Mouse (Mus musculus): ENCODE data around the gene Klhdc8b. TPM values are rescaled to one million over a fixed set of nuclear protein-coding genes. Genes with fewer than 3 reads are reported as not detected.

The Klhdc8b gene
- polyA plus RNA-seq, 1 experiment from 2014 or later, result 75.3 TPM

DNA sequence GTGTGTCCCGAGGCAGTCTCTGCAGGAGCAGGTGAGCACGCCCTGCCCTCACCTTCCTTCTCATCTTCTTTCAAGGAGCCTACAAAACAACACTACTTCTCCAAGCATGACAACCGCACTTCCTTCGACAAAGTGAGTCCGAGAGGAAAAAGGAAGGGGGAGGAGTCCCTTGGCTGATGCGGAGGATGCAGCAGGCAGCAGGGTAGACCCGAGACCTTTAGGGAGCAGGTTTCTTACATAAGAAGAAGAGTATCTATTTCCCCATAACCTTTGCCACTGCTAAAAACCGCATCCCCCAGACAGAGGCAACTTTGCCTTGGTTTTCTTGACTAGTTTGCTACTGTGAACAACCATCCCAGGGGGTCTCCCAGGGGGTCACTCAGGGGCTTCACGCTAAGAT, 16.3 kb downstream of the Klhdc8b start:
- Histone ChIP-seq H3K4me3 (no peak overlapping the region), H3K27ac (no peak overlapping the region), H3K9ac (no peak overlapping the region), H3K36me3 (peaks cover 17% of the 10 kb centered on the region), H3K9me3 (no peaks in the 10 kb centered on the region), H3K4me2 (no peak overlapping the region), H3K4me1 (peaks cover 31% of the 10 kb centered on the region), H3K27me3 (no peaks in the 10 kb centered on the region)
- no peak for ATAC-seq (ENCODE audit: borderline replicate concordance, extremely low read depth, low FRiP score, low TSS enrichment)
- 64% methylated on average over 9 of the region's 9 CpGs for WGBS

DNA sequence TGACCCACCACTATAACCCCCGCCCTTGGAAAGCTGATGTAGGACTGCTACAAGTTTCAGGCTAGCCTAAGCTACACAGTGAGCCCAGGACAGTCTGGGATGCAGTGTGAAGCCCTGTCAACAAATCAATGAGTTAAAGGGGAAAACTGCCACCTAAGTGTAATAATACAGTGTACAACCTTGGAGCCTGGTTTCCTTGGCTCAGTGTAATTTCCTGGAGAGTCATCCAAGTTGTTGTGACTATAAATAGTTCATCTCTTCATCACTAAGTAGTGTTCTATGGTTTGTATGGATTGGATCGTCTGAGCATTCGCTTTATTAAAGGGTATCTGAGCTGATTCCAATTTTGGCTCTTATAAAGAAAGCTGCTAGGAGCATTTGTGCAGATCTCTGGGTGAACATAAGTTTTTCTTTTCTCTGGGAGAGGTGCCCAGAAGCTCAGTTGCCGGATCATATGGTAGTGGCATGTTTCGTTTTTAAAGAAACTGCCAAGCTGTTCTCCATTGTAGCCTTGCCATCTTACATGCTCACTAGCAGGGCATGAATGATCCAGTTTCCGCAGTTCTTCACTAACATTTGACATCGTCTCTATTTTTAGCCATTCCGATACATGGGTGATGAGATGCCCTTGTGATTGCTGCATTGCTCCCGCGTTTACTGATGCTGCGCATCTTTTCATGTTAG, 20.0 kb downstream of the Klhdc8b start:
- Histone ChIP-seq H3K27me3 (no peaks in the 10 kb centered on the region), H3K4me2 (no peak overlapping the region), H3K9me3 (no peaks in the 10 kb centered on the region), H3K4me3 (no peak overlapping the region), H3K27ac (no peak overlapping the region), H3K36me3 (no peaks in the 10 kb centered on the region), H3K4me1 (peaks cover 26% of the 10 kb centered on the region), H3K9ac (no peak overlapping the region)
- ATAC-seq (ENCODE audit: borderline replicate concordance, extremely low read depth, low FRiP score, low TSS enrichment), result peak; percentile 17; the same call in 1 of the 2 replicates
- WGBS, result 80% methylated on average over 11 of the region's 11 CpGs

DNA sequence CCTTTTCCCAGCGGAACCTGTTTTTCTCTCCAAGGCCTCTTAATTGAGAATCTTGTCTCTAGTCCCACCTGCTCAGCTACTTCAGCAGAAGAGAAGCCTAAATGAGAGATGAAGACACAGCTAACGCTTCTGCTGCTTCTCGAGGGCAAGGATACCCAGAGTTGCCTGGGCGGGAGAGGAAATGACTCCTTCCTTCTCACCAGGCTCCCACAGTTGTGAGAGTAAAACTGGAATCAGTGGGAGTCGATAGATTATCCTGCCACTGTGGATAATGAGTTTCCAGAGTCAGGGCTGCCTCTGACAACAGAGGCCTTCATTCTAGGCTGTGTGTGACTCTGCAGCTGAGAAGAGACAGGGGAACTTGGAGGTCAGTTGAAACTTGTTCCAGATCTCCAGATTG, 20.9 kb downstream of the Klhdc8b start:
- Histone ChIP-seq H3K4me3 (no peak overlapping the region), H3K4me1 (peaks cover 26% of the 10 kb centered on the region), H3K9me3 (no peaks in the 10 kb centered on the region), H3K27me3 (no peaks in the 10 kb centered on the region), H3K36me3 (no peaks in the 10 kb centered on the region), H3K4me2 (no peak overlapping the region), H3K27ac (peak overlapping the region; percentile 17; the same call in 1 of the 2 replicates), H3K9ac (no peak overlapping the region)
- no peak for ATAC-seq (ENCODE audit: borderline replicate concordance, extremely low read depth, low FRiP score, low TSS enrichment)
- 58% methylated on average over 5 of the region's 5 CpGs for WGBS

DNA sequence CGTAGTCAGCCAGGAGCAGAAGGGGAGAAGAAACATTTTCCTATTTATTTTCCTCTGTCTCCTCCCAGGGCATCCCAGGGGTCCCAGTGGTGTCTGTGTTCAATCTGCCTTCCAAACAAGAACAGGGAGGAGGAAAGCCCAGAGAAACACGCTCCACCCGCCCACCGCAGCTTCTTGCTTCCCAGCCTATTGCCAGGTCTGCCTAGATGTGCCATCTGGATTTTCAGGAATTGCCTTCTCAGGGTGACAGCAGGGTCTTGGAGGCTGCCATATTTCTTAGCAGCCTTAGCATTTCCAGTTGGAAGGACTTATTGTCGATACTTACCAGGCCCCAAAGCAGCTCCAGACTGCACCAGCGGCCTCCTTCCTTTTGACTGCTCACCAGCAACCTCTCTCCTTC, 22.2 kb downstream of the Klhdc8b start:
- Histone ChIP-seq H3K27me3 (no peaks in the 10 kb centered on the region), H3K36me3 (no peaks in the 10 kb centered on the region), H3K9ac (no peak overlapping the region), H3K4me3 (no peak overlapping the region), H3K4me1 (peaks cover 25% of the 10 kb centered on the region), H3K4me2 (no peak overlapping the region), H3K9me3 (no peaks in the 10 kb centered on the region), H3K27ac (no peak overlapping the region)
- no peak for ATAC-seq (ENCODE audit: borderline replicate concordance, extremely low read depth, low FRiP score, low TSS enrichment)
- 83% methylated on average over 6 of the region's 6 CpGs for WGBS

DNA sequence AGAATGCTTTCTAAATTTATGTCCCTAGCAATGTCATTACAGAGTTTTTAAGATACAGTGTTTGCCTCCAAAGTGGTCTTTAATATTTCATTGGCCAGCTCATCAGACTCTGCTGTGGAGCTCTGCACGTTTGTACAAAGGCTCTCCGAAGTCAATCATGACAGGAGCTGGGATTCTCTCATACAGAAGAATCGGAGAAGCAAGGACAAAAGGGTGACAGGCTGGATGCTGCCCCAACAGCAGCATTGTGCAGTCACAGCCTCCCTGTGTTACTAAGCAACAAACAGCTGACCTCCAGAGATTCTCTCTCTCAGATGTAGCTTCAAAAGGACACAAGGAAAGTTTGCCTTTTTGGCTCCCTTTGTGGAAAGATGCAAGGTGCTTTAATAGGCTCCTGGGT, 25.2 kb downstream of the Klhdc8b start, which contains the start of gene BC048562:
Gene BC048562 (plus strand): TSS at position 301 of the 400 bp plus-strand sequence.
- H3K4me2 ChIP-seq, result no peak within 1 kb of the TSS
- no peak within 1 kb of the TSS for H3K4me3 ChIP-seq
- WGBS, result 64% methylated on average over 3 of the region's 3 CpGs
- no peak for ATAC-seq (ENCODE audit: borderline replicate concordance, extremely low read depth, low FRiP score, low TSS enrichment)
- no peaks in the 10 kb centered on the region for H3K9me3 ChIP-seq
- peaks cover 18% of the 10 kb centered on the region for H3K4me1 ChIP-seq
- H3K27ac ChIP-seq, result no peak within 1 kb of the TSS
- H3K9ac ChIP-seq, result no peak within 1 kb of the TSS
- no peaks in the 10 kb centered on the region for H3K27me3 ChIP-seq
- H3K36me3 ChIP-seq, result no peaks in the 10 kb centered on the region

DNA sequence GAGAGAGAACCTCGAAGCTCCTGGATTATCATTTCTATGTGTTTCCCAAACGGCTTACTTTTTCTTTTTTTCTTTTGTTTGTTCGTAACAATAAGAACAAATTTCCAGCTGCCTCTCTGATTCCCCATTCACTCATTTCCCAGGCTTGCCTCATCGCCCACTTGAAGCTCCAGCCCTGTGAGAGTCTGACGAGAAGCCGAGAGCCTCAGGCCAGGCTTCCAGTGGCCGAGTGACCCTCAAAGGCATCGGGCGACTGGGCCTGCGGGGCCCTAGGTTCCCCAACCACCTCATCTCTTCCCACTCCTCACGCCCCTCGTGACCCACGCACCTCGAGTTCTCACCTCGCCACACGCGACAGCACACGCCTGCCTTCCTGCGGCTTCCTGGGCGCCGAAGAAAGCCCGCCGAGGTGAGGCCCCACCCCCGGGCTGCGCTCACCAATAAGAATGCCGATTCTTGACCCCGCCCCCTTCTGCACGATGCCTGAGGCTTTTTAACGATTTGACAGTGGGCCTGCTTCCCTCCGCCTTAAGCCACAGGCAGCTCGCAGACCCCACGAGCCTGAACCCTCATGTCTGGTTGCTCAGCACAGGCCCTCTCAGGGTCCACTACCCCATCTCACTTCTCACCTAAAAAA, 29.8 kb downstream of the Klhdc8b start:
- Histone ChIP-seq H3K9ac (0 out of 2 replicates have a peak overlapping the region, but pooled peaks have one; percentile 30), H3K4me3 (peak overlapping the region; percentile 39), H3K9me3 (no peaks in the 10 kb centered on the region), H3K4me2 (peak overlapping the region; percentile 65), H3K36me3 (no peaks in the 10 kb centered on the region), H3K27ac (no peak overlapping the region), H3K27me3 (no peaks in the 10 kb centered on the region), H3K4me1 (peaks cover 4% of the 10 kb centered on the region; the same call in 1 of the 2 replicates)
- 47% methylated on average over 32 of the region's 32 CpGs for WGBS
- peak; percentile 70; the same call in 1 of the 2 replicates for ATAC-seq (ENCODE audit: borderline replicate concordance, extremely low read depth, low FRiP score, low TSS enrichment)

DNA sequence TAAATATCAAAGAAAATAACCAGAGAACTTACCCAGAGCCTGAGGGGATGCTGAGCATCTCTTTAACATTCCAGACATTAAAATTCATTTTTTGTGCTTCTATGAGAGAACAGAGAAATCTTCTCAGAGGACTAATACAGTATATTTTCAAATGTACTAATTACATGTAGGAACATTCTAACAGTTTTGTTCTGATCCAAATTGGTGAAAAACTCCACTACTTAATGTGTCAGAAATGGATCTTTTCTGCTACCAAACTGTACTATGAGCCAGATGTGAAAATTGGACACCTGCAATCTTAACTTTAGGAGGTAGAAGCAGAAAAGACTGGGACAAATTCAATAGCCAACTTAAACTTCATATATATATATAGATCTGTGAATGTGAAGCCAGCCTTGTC, 33.0 kb downstream of the Klhdc8b start, which contains the start of gene Ccdc36:
Gene Ccdc36 (minus strand): TSS at position 101 of the 400 bp plus-strand sequence.
- no peak within 1 kb of the TSS for H3K9ac ChIP-seq
- ATAC-seq (ENCODE audit: borderline replicate concordance, extremely low read depth, low FRiP score, low TSS enrichment), result no peak
- no peak within 1 kb of the TSS for H3K4me2 ChIP-seq
- no peaks in the 10 kb centered on the region for H3K27me3 ChIP-seq
- no peak within 1 kb of the TSS for H3K27ac ChIP-seq
- H3K9me3 ChIP-seq, result no peaks in the 10 kb centered on the region
- H3K4me1 ChIP-seq, result peaks cover 4% of the 10 kb centered on the region; the same call in 1 of the 2 replicates
- H3K36me3 ChIP-seq, result no peaks in the 10 kb centered on the region
- H3K4me3 ChIP-seq, result no peak within 1 kb of the TSS

DNA sequence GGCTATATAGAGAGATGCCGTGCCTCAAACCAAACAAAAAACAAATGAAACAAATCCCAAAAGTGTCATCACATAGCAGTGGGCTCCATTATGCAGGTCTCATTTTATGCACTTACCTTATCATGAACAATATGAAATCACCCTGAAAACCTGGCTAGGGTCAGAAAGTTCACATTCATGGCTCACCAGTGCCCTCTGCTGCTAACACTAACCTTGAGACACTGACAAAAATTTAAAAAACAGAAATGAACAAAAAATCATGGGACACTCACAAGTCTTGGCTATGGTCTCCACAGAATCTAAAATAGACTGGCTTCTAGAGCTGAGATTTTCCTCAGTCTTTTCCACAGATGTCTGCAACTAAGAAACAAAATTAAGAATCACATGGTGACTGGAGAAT, 49.2 kb downstream of the Klhdc8b start:
- Histone ChIP-seq H3K9me3 (no peaks in the 10 kb centered on the region), H3K4me2 (no peak overlapping the region), H3K4me1 (no peaks in the 10 kb centered on the region), H3K27me3 (no peaks in the 10 kb centered on the region), H3K36me3 (no peaks in the 10 kb centered on the region), H3K4me3 (no peak overlapping the region), H3K27ac (no peak overlapping the region), H3K9ac (no peak overlapping the region)
- 79% methylated on average over 1 of the region's 1 CpGs for WGBS
- no peak for ATAC-seq (ENCODE audit: borderline replicate concordance, extremely low read depth, low FRiP score, low TSS enrichment)

DNA sequence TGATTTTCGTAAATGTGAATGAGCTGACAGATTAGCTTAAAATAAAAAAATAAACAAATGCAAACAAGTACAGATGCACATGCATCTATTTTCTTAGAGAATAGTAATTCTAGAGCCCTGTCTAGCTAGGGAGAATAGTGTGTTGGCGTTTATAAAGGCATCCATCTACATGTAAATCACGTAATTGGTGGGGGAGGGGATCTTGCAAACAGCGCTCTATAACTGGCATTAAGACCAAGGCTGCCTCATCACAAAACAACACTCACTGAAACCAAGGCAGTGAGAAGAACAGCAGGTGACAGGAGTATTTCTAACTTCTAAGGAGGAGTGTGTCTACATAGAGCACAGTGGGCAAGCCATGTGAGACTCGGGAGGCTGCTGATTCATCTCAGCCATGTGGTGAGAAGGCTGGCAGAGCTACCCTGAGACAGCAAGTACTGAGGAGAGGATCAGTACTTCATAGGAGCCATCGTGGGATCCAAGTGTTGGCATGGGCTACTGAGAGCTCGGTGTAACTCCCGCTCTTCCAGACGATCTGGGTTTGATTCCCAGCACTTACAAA, 49.9 kb downstream of the Klhdc8b start:
- Histone ChIP-seq H3K9me3 (no peaks in the 10 kb centered on the region), H3K4me2 (no peak overlapping the region), H3K9ac (no peak overlapping the region), H3K27me3 (no peaks in the 10 kb centered on the region), H3K36me3 (no peaks in the 10 kb centered on the region), H3K4me3 (no peak overlapping the region), H3K27ac (no peak overlapping the region), H3K4me1 (no peaks in the 10 kb centered on the region)
- no peak for ATAC-seq (ENCODE audit: borderline replicate concordance, extremely low read depth, low FRiP score, low TSS enrichment)
- 75% methylated on average over 9 of the region's 9 CpGs for WGBS

DNA sequence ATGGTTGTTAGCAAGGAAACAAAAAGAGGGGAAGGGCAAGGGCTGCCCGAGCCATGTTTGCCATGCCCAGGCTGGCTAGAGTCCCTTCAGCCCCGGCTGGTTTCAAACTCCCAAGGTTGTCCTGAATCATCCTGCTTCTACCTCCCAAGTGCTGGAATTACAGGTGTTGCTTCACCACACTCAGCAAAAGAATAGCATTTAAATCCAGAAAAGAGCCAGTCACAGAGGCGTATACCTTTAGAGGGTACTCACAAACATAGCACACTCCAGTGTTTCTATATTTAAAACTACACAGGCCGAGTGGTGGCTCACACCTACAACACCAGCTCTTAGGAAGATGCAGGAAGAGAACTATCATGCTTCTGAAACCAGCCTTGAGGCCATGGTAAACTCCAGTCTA, 51.8 kb downstream of the Klhdc8b start:
- H3K27me3 ChIP-seq, result no peaks in the 10 kb centered on the region
- H3K27ac ChIP-seq, result no peak overlapping the region
- no peaks in the 10 kb centered on the region for H3K4me1 ChIP-seq
- 84% methylated on average over 4 of the region's 4 CpGs for WGBS
- H3K4me3 ChIP-seq, result no peak overlapping the region
- no peak overlapping the region for H3K9ac ChIP-seq
- H3K9me3 ChIP-seq, result no peaks in the 10 kb centered on the region
- ATAC-seq (ENCODE audit: borderline replicate concordance, extremely low read depth, low FRiP score, low TSS enrichment), result no peak
- no peak overlapping the region for H3K4me2 ChIP-seq
- H3K36me3 ChIP-seq, result no peaks in the 10 kb centered on the region

DNA sequence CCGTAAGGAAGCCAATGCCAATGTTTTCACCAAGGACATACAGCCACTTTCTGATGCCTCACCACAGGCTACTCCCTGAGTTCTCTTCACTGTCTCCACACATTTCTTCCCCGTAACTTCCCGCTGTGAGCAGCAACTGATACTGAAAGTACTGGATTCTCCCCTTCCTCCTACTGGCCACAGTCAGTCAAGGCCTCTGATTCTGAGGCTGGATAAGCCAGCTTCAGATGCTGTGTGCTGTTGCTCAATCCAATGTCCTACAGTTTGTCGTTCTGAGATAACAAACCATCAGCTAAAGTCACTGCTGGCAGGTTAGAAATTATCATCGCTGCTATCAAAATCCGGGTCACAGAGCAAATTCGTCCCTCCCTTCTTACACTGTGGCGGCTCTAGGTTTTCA, 56.9 kb downstream of the Klhdc8b start:
- no peak overlapping the region for H3K9ac ChIP-seq
- H3K27me3 ChIP-seq, result no peaks in the 10 kb centered on the region
- no peak overlapping the region for H3K27ac ChIP-seq
- no peak overlapping the region for H3K4me2 ChIP-seq
- ATAC-seq (ENCODE audit: borderline replicate concordance, extremely low read depth, low FRiP score, low TSS enrichment), result no peak
- 75% methylated on average over 8 of the region's 8 CpGs for WGBS
- no peaks in the 10 kb centered on the region for H3K36me3 ChIP-seq
- no peaks in the 10 kb centered on the region for H3K4me1 ChIP-seq
- no peak overlapping the region for H3K4me3 ChIP-seq
- no peaks in the 10 kb centered on the region for H3K9me3 ChIP-seq

DNA sequence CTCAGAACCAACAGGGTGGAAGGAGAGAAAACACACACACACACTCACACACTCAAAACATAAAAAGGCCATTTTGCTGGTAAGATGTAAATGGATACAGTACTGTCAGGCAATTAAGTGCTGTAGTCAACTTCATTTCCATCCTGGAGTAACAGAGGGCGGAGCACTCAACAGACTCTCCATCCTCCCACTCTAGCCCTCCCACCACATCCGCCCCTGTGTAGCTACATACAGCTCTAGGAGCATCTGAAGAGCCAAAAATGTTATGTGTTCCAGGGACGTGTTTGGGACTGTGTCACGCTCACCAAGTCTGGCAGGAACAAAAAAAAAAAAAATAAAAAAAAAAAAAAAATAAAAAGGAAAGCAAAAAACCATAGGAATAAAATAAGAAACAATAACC, 58.3 kb downstream of the Klhdc8b start:
- Histone ChIP-seq H3K9me3 (no peaks in the 10 kb centered on the region), H3K27ac (no peak overlapping the region), H3K27me3 (no peaks in the 10 kb centered on the region), H3K4me3 (no peak overlapping the region), H3K4me1 (no peaks in the 10 kb centered on the region), H3K36me3 (no peaks in the 10 kb centered on the region), H3K4me2 (no peak overlapping the region), H3K9ac (no peak overlapping the region)
- no peak for ATAC-seq (ENCODE audit: borderline replicate concordance, extremely low read depth, low FRiP score, low TSS enrichment)
- WGBS, result 70% methylated on average over 4 of the region's 4 CpGs

Data from lung, embryonic 15.5 days (tissue).